Mouse (Mus musculus) hindbrain, embryonic 10.5 days (tissue): ENCODE data around the gene Oca2. TPM values are rescaled to one million over a fixed set of nuclear protein-coding genes. Genes with fewer than 3 reads are reported as not detected.
A peak's percentile ranks its signal among the peaks of the same experiment; 100 is the strongest.

Experiments
- DNase-seq: peaks from one replicate; pipeline ENCODE4 v3.0.0-alpha.2; 2017; ENCODE audit warnings: low spot score
- H3K27ac ChIP-seq: fragments of 300-500 bp; sonication (generic); 2 replicates; pipeline ENCODE4 v1.5.1; 2016; ENCODE audit warnings: mild to moderate bottlenecking, moderate library complexity
- H3K27me3 ChIP-seq: fragments of 300-500 bp; sonication (generic); 2 replicates; pipeline ENCODE4 v1.6.1; 2016; ENCODE audit warnings: mild to moderate bottlenecking; ENCODE audit not compliant: poor library complexity, insufficient read depth, severe bottlenecking
- H3K36me3 ChIP-seq: fragments of 300-500 bp; sonication (generic); 2 replicates; pipeline ENCODE4 v1.6.1; 2016; ENCODE audit warnings: mild to moderate bottlenecking, moderate library complexity
- H3K4me1 ChIP-seq: fragments of 300-500 bp; sonication (generic); replicated peaks from 2 replicates; pipeline ENCODE4 v1.6.1; 2016; ENCODE audit warnings: mild to moderate bottlenecking
- H3K4me3 ChIP-seq: fragments of 300-500 bp; sonication (generic); 2 replicates; pipeline ENCODE4 v1.5.1; 2016; ENCODE audit warnings: mild to moderate bottlenecking, moderate library complexity
- H3K9me3 ChIP-seq: fragments of 300-500 bp; sonication (generic); 2 replicates; pipeline ENCODE4 v1.6.1; 2016; ENCODE audit warnings: mild to moderate bottlenecking, moderate library complexity
- WGBS: fragments of 180-500 bp; shearing (Covaris S2); methylation state at CpG from one replicate; pipeline ENCODE4 v1.1.7; 2016; 5-methylcytosine and 5-hydroxymethylcytosine counted together
- polyA plus RNA-seq: library from polyadenylated mRNA; unstranded; fragments of >200 nt; fragmentation: Nextera tagmentation; extraction: Ambion mirVana; gene quantifications from 2 replicates; pipeline ENCODE4 v1.2.1, GENCODE M21; 2016

Oca2 gene
- polyA plus RNA-seq, 1 experiment from 2014 or later, result 0.26 TPM

DNA sequence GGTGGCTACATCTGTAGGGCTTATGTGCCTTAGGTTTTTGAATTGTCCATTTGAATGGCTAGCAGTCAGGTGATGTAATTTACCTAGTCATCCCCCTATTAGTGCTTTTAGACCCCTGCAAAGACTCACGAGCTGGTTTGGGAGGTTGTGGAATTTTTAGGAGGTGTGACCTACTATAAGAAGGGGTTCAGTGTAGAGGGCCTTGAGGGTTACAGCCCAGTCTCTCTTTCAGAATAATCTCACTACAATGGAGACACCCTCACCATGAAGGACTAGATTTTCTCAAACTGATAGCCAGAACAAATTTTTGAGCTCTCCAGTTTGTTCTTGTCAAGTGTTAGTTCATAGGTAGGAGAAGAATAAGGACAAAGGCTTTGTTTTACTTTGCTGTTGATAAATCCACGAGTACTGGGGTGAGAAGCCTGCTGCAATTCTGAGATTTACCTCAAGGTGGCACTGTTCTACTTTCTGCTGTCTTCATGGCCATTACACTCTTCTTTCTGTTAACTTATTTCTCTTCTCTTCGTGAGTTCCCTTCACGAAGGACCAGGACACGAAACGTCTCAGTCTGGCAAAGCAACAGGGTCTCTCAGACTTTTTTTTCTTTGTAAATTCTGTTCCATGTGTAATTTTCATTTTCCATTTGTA lies 52.0 kb downstream of the Oca2 start:
- WGBS, result 52% methylated on average over 6 of the region's 6 CpGs
- peak; percentile 48 for DNase-seq
- Histone ChIP-seq H3K4me1 (no peaks in the 10 kb centered on the region), H3K27ac (no peak overlapping the region), H3K27me3 (no peaks in the 10 kb centered on the region), H3K4me3 (no peak overlapping the region), H3K9me3 (no peaks in the 10 kb centered on the region), H3K36me3 (no peaks in the 10 kb centered on the region)

DNA sequence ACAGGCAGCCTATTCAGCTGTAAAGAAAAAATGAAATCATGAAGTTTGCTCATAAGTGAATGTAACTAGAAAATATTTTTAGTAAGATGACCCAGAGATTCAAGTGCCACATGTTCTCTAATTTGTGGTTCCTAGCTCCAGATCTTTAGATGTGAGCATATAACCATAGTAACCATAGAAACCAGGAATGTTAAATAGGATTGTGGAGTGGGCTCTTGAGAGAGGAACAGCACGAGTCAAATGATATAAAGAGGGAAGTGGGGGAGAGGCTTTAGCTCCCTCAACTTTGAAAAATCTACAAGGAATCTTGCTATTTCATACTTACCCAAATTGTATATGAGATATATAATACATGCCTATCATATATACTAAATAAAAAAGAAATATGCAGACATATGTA lies 64.8 kb downstream of the Oca2 start:
- Histone ChIP-seq H3K9me3 (no peaks in the 10 kb centered on the region), H3K36me3 (no peaks in the 10 kb centered on the region), H3K27me3 (no peaks in the 10 kb centered on the region), H3K4me1 (no peaks in the 10 kb centered on the region), H3K4me3 (no peak overlapping the region), H3K27ac (no peak overlapping the region)
- DNase-seq, result no peak
- WGBS, result 29% methylated on average over 1 of the region's 1 CpGs

DNA sequence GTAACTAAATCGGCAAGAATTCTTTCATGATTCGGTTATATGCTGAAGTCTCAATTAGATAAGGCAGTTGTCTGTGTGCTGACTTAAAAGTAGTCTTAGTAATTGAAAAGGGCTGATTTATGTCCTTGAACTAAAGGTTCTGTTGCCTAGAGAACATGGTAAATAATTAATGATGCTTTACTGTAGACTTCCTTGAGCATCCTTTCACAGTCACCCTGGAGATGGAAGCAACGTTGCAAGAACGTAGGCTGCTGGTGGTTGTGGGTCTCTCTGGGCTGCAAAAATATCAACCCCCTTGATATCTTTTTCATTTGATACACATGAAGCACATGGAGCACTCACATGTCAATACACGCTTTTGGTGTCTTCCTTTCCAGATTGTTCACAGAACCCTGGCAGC lies 74.8 kb downstream of the Oca2 start:
- Histone ChIP-seq H3K9me3 (no peaks in the 10 kb centered on the region), H3K36me3 (no peaks in the 10 kb centered on the region), H3K4me1 (no peaks in the 10 kb centered on the region), H3K4me3 (no peak overlapping the region), H3K27ac (no peak overlapping the region), H3K27me3 (no peaks in the 10 kb centered on the region)
- no peak for DNase-seq
- 90% methylated on average over 5 of the region's 5 CpGs for WGBS

DNA sequence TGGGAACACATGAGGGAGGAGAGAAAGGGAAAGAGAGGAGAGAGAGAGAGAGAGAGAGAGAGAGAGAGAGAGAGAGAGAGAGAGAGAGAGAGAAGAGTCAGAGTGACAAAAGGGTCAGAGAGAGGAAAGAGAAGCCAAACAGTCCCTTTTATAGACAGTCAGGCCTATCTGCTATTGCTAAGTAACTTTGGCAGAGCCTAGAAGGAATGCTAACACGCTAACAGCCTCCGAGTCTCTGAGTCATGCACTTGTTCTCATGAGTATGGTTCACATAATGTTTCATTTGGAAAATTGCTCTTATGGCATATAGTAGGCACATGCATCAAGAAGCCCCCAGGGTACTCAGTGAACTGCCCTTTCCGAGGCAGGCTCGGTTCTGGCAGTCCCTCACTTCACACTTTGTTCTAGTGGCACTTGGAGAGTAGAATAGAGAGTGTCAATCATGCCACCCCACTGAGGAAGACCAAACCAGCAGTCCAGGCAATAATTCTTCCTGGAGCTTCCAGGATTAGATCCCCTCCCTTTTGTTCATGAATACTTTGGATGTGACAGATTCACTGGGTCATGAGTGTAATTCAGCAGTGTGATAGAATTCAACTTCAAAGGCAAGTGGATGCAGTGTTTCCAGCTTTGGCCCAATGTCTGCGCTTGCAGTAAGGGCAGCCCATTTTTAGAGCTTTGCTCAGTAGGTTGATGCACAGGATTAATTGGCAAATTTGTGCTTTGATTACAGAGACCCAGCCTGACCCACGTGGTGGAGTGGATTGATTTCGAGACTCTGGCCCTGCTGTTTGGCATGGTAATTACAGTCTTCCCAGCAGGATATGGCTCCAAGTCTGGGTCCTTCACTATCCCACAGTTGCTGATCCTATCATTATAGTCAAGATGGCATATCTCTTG lies 76.3 kb downstream of the Oca2 start:
- Histone ChIP-seq H3K9me3 (no peaks in the 10 kb centered on the region), H3K27me3 (no peaks in the 10 kb centered on the region), H3K27ac (no peak overlapping the region), H3K4me3 (no peak overlapping the region), H3K36me3 (no peaks in the 10 kb centered on the region), H3K4me1 (no peaks in the 10 kb centered on the region)
- 61% methylated on average over 7 of the region's 7 CpGs for WGBS
- no peak for DNase-seq

DNA sequence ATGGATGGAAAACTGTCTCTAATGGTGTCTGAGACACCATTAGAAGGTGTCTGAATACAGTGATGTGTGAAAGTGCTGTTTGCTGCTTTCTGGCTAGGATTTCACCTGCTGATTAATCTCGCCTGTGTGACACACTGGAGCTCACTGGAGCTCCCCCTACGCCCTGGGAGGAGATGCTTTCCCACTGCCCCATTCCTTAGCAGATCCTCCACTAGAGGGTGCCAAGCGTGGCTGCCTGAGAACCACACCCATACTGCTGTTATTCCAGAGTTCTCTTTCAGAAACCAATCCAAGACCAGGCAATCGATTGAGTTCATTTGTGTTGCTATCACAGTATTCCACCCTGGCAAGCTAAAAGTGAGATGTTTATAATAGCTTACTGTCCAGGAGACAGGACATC lies 88.2 kb downstream of the Oca2 start:
- WGBS, result 46% methylated on average over 4 of the region's 4 CpGs
- DNase-seq, result peak; percentile 12
- H3K4me3 ChIP-seq, result no peak overlapping the region
- no peaks in the 10 kb centered on the region for H3K4me1 ChIP-seq
- H3K36me3 ChIP-seq, result no peaks in the 10 kb centered on the region
- H3K9me3 ChIP-seq, result no peaks in the 10 kb centered on the region
- H3K27ac ChIP-seq, result no peak overlapping the region
- H3K27me3 ChIP-seq, result no peaks in the 10 kb centered on the region

DNA sequence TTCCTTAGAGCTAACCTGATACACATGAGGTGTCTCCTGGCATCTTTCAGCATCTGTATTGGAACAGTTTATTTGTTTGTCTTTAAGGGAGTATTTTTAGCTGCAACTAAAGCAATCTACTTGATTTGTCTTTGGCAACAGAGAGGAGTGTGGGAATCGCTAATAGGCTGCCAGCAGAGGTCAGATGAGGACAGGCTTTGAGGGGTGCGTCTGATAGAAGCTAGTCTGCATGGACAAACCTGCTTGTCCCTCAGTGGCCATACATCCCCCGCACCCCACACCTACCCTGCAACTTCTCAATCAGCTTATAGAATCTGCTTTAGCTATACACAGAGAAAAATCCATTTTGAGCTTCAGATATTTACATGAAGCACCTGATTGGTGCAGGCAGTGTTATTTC lies 109.0 kb downstream of the Oca2 start:
- DNase-seq, result no peak
- Histone ChIP-seq H3K27ac (no peak overlapping the region), H3K27me3 (no peaks in the 10 kb centered on the region), H3K9me3 (no peaks in the 10 kb centered on the region), H3K36me3 (no peaks in the 10 kb centered on the region), H3K4me3 (no peak overlapping the region), H3K4me1 (no peaks in the 10 kb centered on the region)
- 54% methylated on average over 3 of the region's 3 CpGs for WGBS

DNA sequence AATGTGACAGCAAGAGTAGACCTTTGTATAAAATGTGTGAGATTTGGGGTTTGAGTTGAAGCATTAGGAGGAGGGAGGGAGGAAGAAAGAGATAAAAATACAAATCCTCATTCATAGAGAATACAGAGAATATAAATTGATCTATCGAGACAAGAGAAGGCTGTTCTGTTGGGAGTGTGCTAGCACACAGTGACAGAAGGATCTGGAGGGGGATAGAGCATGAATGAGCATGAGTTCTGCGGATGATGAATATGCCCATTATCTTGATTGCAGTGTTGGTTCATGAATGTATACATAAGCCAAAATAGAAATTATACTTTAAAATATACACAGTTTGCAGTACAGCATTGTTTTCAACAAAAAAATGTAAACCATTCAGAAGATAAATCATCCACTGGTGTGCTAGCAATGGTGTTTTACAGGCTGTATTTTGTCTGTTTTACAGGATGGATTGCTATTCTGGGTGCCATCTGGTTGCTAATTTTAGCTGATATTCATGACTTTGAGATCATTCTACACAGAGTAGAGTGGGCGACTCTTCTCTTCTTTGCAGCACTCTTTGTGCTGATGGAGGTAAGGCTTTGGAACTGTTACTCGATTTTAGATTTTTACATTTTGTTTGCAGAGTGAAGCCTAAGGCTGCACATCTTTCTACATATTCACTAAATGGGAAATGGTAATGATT lies 117.2 kb downstream of the Oca2 start:
- DNase-seq, result no peak
- H3K4me3 ChIP-seq, result no peak overlapping the region
- WGBS, result 90% methylated on average over 4 of the region's 4 CpGs
- no peak overlapping the region for H3K27ac ChIP-seq
- no peaks in the 10 kb centered on the region for H3K27me3 ChIP-seq
- H3K36me3 ChIP-seq, result no peaks in the 10 kb centered on the region
- no peaks in the 10 kb centered on the region for H3K4me1 ChIP-seq
- H3K9me3 ChIP-seq, result no peaks in the 10 kb centered on the region

DNA sequence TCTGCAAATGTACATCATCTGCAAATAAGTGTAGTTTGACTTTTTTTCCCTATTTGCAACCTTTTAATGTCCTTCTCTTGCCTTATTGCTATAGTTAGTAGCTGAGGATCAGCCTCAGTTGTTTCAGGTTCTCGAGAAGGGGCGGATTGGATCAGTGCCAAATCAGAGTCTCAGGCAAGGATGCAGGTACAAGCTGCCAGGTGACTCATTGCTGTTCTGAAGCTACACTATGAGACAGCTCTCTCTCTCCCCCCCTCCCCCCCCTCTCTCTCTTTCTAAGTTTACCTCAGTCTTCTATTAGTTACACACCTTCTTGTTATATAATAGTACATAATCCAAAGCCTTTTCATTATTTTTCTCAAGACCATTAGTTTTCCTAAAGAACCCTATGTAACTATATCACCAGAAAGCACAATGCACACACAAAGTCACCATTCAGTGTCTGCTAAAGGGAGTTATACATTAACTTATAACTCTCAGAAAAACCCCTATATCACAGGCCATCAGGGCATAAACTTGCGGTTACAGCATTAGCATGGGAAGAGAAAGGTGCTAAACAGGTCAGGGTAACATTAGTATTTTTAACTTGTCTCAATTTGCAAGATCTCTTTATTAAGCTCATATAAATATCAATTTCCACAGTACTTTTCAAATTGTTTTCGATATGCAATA lies 142.3 kb downstream of the Oca2 start:
- Histone ChIP-seq H3K36me3 (no peaks in the 10 kb centered on the region), H3K4me1 (no peaks in the 10 kb centered on the region), H3K27ac (no peak overlapping the region), H3K9me3 (no peaks in the 10 kb centered on the region), H3K27me3 (no peaks in the 10 kb centered on the region), H3K4me3 (no peak overlapping the region)
- no peak for DNase-seq
- whole genome bisulfite sequencing, result 93% methylated on average over 4 of the region's 4 CpGs

DNA sequence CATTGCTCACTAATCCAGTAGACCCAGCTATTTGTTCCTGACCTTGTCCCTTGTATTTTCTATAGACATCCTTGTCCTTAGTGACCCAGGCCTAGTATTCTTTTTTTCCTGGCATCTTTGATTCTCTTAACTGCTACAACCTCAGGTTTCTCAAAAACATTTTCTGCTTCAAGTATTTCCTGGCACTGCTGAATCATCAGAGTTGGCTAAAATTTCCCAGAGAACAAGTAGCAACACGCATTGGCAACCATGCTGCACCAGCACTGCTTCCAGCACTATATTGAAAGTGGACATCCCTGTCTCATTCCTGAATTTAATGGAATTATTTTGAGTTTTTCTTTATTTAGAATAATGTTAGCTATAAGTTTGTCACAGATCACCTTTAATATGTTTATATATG lies 143.1 kb downstream of the Oca2 start:
- H3K4me3 ChIP-seq, result no peak overlapping the region
- no peaks in the 10 kb centered on the region for H3K9me3 ChIP-seq
- DNase-seq, result no peak
- no peak overlapping the region for H3K27ac ChIP-seq
- 88% methylated on average over 1 of the region's 1 CpGs for WGBS
- no peaks in the 10 kb centered on the region for H3K36me3 ChIP-seq
- H3K27me3 ChIP-seq, result no peaks in the 10 kb centered on the region
- no peaks in the 10 kb centered on the region for H3K4me1 ChIP-seq

DNA sequence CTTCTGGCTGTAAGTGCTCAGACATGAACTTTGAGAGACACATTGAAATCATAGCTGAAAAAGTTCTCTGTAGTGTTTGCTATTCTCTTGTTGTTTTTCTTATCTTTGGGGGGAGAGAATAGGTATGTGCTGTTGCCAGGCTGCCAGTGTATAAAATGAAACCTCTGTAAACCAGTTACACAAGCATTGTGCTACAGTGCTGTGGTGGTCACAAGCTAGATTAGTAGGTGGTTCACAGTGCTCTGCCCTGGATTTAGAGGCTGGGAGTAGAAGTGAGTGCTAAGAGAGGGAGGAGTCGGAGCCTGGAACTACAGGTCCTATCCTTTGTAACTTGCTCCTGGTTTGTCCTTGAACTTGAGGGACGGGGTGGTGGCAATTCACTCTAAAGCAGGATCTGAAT lies 148.7 kb downstream of the Oca2 start:
- WGBS, result 81% methylated on average over 2 of the region's 2 CpGs
- Histone ChIP-seq H3K9me3 (no peaks in the 10 kb centered on the region), H3K36me3 (no peaks in the 10 kb centered on the region)

GRCm38 (mm10) chr7:56418182-56418836 lies 178.7 kb downstream of the Oca2 start:
- DNase-seq, result no peak
- 57% methylated on average over 6 of the region's 6 CpGs for WGBS

More for the DNA sequence above, 148.7 kb downstream of the Oca2 start:
- Histone ChIP-seq H3K4me1 (no peaks in the 10 kb centered on the region), H3K4me3 (no peak overlapping the region), H3K27ac (no peak overlapping the region), H3K27me3 (no peaks in the 10 kb centered on the region)
- no peak for DNase-seq

DNA sequence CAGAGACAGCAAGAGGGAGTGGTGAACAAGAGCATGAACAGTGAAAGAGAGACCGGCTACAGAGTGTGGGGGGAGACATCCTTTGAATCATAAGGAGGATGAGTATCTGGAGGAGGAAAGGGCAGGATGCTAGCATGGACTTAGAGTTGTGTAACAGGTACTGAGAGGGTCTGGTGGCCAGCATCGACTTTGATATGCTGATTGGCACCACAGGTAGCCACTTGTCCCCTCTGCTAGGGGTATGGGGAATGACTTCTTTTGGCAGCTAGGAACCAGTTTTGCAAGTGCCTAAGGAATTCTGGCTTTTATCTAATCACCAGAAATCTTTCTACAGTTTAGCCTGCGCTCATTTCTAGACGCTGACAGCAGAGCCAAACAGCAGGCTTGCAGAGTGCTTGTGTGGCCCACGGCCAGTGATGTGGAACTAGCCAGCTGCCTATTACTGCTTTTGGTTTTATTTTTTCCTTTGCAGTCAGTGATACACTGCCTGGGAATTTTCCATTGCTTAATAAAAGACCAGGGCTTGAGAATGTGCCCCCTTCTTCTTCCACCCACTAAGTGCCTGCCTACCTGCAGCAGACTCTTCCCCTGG lies 179.8 kb downstream of the Oca2 start:
- H3K4me3 ChIP-seq, result no peak overlapping the region
- no peaks in the 10 kb centered on the region for H3K36me3 ChIP-seq
- H3K27me3 ChIP-seq, result no peaks in the 10 kb centered on the region
- no peaks in the 10 kb centered on the region for H3K4me1 ChIP-seq
- H3K9me3 ChIP-seq, result no peaks in the 10 kb centered on the region
- 31% methylated on average over 5 of the region's 5 CpGs for WGBS
- no peak overlapping the region for H3K27ac ChIP-seq
- no peak for DNase-seq

More at GRCm38 (mm10) chr7:56418182-56418836, 178.7 kb downstream of the Oca2 start:
- no peaks in the 10 kb centered on the region for H3K4me1 ChIP-seq
- no peak overlapping the region for H3K4me3 ChIP-seq
- no peak overlapping the region for H3K27ac ChIP-seq
- H3K9me3 ChIP-seq, result no peaks in the 10 kb centered on the region
- H3K36me3 ChIP-seq, result no peaks in the 10 kb centered on the region
- no peaks in the 10 kb centered on the region for H3K27me3 ChIP-seq
